Mouse (Mus musculus): Measurements from ENCODE around the gene Gpam.

Gpam gene

GRCm38 (mm10) chr19:55061951-55062350 lies 65.1 kb downstream of the Gpam start:
- peak; percentile 37 for DNase-seq (ENCODE audit: low read depth, low spot score)

- no peak for DNase-seq (ENCODE audit: low read depth, low spot score)
These were observed 65.6 kb downstream of the Gpam start for GRCm38 (mm10) chr19:55061447-55061901.

- DNase-seq (ENCODE audit: low read depth, low spot score), result peak; percentile 51
These were observed 66.1 kb downstream of the Gpam start for GRCm38 (mm10) chr19:55060964-55061363.

- DNase-seq (ENCODE audit: low read depth, low spot score), result no peak
These were observed 69.6 kb downstream of the Gpam start for GRCm38 (mm10) chr19:55057483-55057882.

GRCm38 (mm10) chr19:55055634-55056269 lies 71.3 kb downstream of the Gpam start:
- DNase-seq (ENCODE audit: low read depth, low spot score), result no peak

- no peak for DNase-seq (ENCODE audit: low read depth, low spot score)
These were observed 73.9 kb downstream of the Gpam start for GRCm38 (mm10) chr19:55053163-55053562.

GRCm38 (mm10) chr19:55037406-55037805 lies 89.6 kb downstream of the Gpam start:
- DNase-seq (ENCODE audit: low read depth, low spot score), result no peak

- peak; percentile 30 for DNase-seq (ENCODE audit: low read depth, low spot score)
These were observed 108.2 kb downstream of the Gpam start for GRCm38 (mm10) chr19:55018872-55019271.
